Mouse (Mus musculus) left cerebral cortex, adult 11 months (tissue): ENCODE results near the gene Cdc42bpb.

Experiments
- DNase-seq: peaks from one replicate; pipeline ENCODE4 v3.0.0; 2022; ENCODE audit warnings: low spot score

Cdc42bpb gene

DNA sequence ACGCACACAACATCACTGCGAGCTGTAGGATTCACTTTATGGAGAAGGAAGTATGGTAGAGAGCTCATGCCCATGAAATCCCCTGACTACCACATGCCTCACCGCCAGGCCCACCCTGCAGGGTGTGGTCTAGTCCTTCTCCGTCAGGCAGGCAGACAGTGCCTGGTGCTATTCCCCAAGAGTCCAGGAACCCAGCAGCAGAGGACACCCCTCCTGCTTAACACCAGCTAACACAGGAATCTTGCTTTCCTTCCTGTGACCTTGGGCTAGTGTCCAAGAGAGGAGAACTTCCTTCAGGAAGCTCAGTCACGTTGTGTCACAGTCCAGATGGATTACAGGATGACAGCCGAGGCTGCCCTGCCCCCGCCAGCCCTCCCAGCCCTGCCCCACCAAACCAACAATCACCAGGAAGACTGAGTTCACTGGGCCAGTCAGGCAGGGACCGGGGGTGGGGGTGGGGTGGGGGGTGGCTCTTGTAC lies 9.2 kb upstream of the Cdc42bpb start:
- no peak for DNase-seq

DNA sequence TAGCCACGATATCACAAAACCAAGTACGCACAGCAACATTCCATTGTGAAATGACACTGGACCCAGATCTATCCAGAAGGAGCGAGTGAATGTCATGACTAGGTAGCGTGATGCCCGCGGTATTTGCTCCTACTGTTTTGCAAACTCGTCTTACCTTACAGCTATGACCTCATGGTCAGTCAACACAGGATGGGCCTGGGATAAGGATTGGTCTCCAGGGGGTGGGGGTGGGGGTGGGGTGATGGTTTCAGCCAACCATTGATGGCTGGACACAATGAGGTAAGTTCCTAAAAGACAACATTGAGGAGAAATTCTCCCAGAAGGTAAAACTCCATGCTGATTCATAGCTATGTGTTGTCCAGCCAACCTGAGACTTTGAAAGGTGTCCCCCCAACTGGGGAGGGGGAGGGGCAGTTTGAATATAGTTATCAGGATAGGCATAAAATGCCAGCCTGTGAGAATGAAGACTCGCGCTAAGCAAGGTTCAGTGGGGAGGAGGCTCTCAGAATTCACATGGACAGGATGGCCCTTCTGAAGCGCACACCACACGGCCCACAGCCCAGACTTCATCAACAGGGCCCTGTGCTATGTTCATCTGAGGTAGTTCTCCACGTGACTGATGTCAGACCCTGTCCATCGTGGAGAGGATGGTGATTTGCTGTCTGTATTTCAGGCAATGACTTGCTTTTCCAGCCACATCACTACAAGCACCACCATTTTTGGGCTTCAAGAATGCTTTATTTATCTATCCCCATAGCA lies 8.5 kb upstream of the Cdc42bpb start:
- no peak for DNase-seq

- no peak for DNase-seq
Observed at GRCm38 (mm10) chr12:111378812-111379211, 1.3 kb upstream of the Cdc42bpb start.

DNA sequence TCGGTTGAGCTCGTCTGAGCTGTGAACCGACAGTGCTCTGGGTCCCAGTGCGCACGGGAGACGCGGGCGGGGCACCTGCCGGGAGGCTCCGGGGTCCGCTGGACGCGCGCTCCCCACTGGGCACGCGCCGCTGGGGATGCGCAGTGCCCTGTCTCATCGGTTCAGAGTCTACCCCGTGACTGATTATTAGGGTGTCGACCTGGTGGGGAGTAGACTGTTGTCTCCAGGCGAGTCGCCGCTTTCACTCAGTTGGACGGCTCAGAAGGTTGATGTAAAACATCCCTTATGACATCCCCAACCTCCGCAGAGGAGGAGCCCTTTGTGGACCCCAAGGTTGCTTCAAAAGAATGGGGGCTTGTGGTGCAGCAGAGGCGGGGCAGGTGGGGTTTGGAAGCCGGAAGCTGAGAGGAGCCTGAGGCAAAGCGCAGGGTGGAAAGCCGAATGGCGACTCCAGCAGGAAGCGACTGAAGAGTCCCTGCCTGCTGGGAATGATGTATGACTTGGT lies 520 bp upstream of the Cdc42bpb start:
- DNase-seq: no peak

DNA sequence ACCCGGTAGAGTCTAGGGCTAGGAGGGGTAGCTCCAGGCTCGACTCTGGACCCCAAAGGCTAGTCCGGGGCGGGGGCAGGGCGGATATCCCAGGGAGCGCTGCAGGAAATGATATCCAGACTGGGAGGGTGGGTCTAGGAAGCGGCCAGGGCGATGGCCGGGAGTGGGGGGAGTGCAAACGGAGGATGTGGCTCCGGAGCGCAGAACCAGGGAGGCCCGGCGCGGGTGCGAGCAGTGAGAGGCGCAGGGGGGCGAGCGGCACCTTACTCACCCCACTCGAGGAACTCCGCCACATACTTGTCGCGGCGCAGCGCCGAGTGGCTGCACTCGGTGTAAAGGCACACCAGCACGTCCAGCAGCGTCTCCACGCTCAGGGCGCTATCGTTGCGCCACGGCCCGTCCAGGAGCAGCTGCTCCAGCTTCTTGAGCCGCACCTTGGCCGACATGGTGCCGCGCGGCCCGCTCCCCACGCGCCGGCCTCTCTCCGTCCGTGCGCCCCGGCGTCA lies 639 bp downstream of the Cdc42bpb start:
- no peak for DNase-seq

- DNase-seq: no peak
Observed at GRCm38 (mm10) chr12:111376053-111376452, 1.5 kb downstream of the Cdc42bpb start.

GRCm38 (mm10) chr12:111375559-111375958 lies 2.0 kb downstream of the Cdc42bpb start:
- no peak for DNase-seq

- no peak for DNase-seq
Observed at GRCm38 (mm10) chr12:111374727-111375126, 2.8 kb downstream of the Cdc42bpb start.

DNA sequence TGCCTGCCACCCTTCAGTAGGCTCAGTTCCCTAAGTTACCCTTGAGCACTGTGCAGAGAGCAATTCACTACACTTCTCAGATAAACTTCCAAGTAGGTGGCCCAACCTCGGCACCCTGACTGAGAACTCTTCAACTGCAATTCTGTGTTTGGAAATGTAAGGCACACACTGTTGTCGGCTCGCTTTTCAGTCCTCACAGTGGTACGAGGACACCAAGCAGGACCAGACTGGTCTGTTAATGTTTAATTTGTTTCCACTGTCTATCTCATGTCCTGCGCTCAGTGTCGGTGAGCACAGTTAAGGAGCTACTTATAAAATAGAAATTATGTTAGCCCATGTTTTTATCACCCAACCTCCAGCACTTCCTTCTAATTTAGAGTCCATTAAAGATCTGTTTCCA lies 4.1 kb downstream of the Cdc42bpb start:
- DNase-seq: no peak

DNA sequence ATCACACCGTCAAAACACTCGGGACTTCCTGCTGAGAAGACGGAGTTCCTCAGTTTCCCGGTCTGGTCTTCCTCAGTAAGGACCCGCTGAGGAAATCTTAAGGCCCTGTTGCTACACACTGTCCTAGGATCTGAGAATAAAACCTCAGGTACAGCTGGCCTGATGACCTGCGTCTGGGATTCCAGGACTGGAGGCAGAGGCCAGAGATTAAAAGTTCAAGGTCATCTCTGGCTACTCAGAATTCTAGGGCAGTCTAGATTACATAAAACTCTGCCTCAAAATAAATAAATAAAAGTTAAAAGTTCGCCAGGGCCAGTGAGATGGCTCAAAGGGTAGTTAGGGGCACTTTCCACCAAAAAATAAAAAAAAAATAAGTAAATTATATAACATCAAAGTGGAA lies 5.6 kb downstream of the Cdc42bpb start:
- DNase-seq: no peak

GRCm38 (mm10) chr12:111370249-111370648 lies 7.3 kb downstream of the Cdc42bpb start:
- DNase-seq: no peak

DNA sequence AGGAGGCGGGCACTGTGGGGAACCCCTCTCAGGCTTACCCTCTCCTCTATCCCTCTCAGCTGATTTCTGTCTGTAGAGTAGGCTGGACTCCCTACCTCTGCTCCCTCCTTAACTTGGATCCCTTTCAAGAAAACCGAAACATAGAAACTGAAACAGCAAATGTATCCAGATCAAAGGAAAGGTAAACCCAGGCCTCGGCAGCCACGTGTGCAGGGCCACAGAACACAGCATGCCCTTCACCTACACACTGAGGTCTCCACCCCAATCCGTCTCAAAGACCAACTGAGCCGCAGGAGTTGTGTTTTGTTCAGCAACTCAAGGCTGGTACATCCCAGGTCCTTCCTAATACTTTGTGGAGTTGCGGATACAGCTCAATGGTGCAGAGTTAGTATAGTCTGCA lies 10.5 kb downstream of the Cdc42bpb start:
- DNase-seq: no peak

DNA sequence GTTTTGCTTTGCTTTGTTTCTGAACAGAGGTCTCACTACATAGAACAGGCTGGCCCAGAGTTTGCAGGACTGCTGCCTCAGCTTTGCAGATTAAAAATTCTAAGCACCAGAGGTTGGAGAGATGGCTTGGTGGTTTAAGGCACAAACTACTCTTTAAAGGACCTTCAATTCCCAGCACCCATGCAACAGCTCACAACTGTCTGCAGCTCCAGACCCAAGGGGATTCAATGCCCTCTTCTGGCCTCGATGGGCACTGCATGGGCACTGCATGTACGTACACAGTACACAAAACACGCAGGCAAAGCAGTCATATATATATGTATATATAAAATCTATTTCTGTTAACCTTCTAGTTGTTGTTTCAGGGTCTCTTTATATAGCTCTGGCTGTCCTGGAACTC lies 13.3 kb downstream of the Cdc42bpb start:
- no peak for DNase-seq

DNA sequence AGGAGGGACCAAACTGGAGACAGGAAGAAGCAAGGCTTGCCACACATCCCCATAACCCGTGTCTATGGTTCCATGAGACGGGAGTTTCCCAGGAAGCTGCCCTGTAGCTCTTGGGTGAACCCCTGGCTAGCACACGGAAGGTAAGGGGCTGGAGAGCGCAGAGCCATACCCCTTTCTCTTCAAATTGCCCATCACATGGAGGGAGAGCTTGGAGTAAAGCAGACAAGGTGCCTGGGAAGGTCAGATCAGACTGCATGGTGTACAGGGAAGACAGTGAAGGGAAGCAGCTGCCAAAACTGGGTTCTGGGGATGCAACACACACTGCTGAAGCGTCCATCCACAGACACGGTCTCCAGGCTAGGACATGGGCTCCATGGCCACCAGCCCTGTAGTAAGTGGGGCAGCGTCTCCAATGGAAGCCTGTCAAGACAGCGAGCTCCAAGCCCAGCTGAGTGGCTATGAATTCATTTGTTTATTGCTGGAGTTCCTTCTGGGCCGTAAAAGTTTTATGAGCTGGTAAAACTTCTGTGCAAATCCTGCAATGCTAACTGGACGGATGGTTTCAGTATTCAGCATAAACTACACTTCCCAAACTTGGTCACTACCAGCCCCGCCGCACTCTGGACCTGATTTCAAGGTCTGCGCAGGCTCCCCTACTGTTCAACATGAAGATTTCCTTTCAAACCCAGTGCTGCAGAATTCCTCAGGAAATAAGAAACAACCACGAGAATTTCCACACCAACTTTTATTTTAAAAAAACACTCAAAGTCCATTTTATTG lies 16.0 kb downstream of the Cdc42bpb start:
- DNase-seq: no peak

GRCm38 (mm10) chr12:111360671-111361070 lies 16.8 kb downstream of the Cdc42bpb start:
- no peak for DNase-seq

- DNase-seq: no peak
Observed at GRCm38 (mm10) chr12:111356216-111356615, 21.3 kb downstream of the Cdc42bpb start.

DNA sequence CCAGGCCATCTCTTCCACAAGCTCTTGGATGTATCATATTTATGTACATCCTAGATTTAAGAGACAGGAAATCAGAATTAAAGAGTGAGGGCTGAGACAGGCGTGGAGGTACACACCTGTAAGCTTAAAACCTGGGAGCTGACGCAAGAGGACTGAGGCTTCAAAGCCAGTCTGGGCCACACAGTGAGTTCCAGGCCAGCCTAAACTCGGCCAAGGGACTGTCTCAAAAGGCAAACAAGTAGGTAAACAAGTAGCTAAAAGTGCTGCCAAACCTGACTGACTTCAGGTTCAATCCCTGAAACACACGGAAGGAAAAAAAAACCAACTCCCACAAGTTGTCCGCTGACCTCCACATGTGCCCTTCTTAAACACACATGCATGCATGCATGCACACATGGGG lies 23.4 kb downstream of the Cdc42bpb start:
- DNase-seq: no peak

GRCm38 (mm10) chr12:111353439-111353915 lies 24.0 kb downstream of the Cdc42bpb start:
- DNase-seq: no peak

DNA sequence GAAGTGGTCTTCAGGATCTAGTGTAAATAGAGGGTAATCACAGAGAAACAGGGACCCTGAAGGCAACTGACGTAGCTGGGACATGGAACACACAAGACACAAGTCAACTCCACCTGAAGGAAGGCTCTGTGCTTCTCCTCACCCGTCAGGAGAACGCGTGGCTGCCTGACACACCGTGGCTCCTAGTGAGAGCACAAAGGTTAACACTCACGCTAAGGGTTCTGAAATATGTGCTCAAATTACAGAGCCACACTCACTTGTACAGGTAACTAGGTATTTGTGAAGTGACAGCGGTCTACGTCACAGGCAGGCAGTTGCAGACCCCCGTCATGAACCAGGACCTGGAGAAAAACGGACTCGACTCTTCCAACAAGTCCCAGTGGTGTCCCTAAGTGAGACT lies 24.5 kb downstream of the Cdc42bpb start:
- DNase-seq: no peak

- DNase-seq: no peak
Observed at GRCm38 (mm10) chr12:111352520-111352919, 25.0 kb downstream of the Cdc42bpb start.

GRCm38 (mm10) chr12:111349540-111350231 lies 27.8 kb downstream of the Cdc42bpb start:
- no peak for DNase-seq

DNA sequence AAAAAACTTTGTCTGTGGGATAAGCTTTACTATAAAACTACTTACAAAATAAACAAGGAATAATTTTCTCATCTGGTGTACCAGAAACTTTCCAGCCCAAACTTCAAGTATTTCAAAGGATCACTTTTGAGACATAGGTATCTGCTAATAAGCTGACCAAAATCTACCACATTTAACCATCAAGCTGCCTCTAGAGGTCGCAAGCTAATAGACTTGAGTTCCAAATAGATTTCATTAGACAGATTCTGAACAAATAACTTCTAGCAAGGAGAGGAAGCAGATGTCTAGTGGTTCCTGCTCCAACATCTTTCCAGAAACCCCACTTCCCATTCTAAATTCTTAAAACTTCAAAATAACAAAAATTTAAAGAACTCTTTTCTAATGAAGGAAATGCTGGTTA lies 33.6 kb downstream of the Cdc42bpb start:
- no peak for DNase-seq
